Mouse (Mus musculus) liver, embryonic 14.5 days (tissue): ENCODE data around the gene Banp. TPM values are rescaled to one million over a fixed set of nuclear protein-coding genes. Genes with fewer than 3 reads are reported as not detected.
A peak's percentile ranks its signal among the peaks of the same experiment; 100 is the strongest.

ENCODE experiments used
- ATAC-seq: fragments of 200-750 bp; cut with Nextera tagmentation; 2 replicates; pipeline ENCODE4 v1.8.0; 2017; ENCODE audit warnings: moderate number of reproducible peaks, mild to moderate bottlenecking, moderate library complexity; ENCODE audit not compliant: insufficient read depth
- DNase-seq, 3 experiments: peaks; one replicate each; pipeline ENCODE4 v3.0.0-alpha.2; 2012 to 2013; ENCODE audit warnings: low read depth in 3 of 3, low spot score in 3 of 3
- H3K27ac ChIP-seq: fragments of 300-500 bp; sonication (generic); 2 replicates; pipeline ENCODE4 v1.5.1; 2014; ENCODE audit warnings: moderate library complexity, mild to moderate bottlenecking, control low read depth, inconsistent platforms
- H3K27me3 ChIP-seq: fragments of 300-500 bp; sonication (generic); 2 replicates; pipeline ENCODE4 v1.6.1; 2014; ENCODE audit warnings: mild to moderate bottlenecking, low read length, moderate library complexity; ENCODE audit not compliant: control insufficient read depth, insufficient read depth
- H3K36me3 ChIP-seq: fragments of 300-500 bp; sonication (generic); replicated peaks from 2 replicates; pipeline ENCODE4 v1.6.1; 2014; ENCODE audit warnings: low read depth; ENCODE audit not compliant: control insufficient read depth, insufficient read depth
- H3K4me1 ChIP-seq, 2 experiments: fragments of 200-500 bp in 1 of 2; fragments of 300-500 bp in 1 of 2; sonication (generic) in 1 of 2; replicated peaks; 2 replicates each; pipeline ENCODE4 v1.6.1; 2012 to 2014; ENCODE audit warnings: antibody characterized with exemption in 1 of 2, inconsistent platforms in 1 of 2, low read length in 1 of 2; ENCODE audit not compliant: control insufficient read depth in 2 of 2, insufficient read depth in 2 of 2
- H3K4me2 ChIP-seq: fragments of 300-500 bp; sonication (generic); 2 replicates; pipeline ENCODE4 v1.6.1; 2014; ENCODE audit warnings: low read depth, mild to moderate bottlenecking, control low read depth, moderate library complexity
- H3K4me3 ChIP-seq, 2 experiments: fragments of 200-500 bp in 1 of 2; fragments of 300-500 bp in 1 of 2; sonication (generic) in 1 of 2; 2 replicates each; pipeline ENCODE4 v1.5.1; 2012 to 2014; ENCODE audit warnings: low read depth in 2 of 2, low read length in 2 of 2, mild to moderate bottlenecking in 2 of 2, control low read depth in 1 of 2, inconsistent platforms in 1 of 2, moderate library complexity in 1 of 2; ENCODE audit not compliant: insufficient read depth in 1 of 2
- H3K9ac ChIP-seq: fragments of 300-500 bp; sonication (generic); replicated peaks from 2 replicates; pipeline ENCODE4 v1.6.1; 2014; ENCODE audit warnings: mild to moderate bottlenecking, control low read depth, moderate library complexity
- H3K9me3 ChIP-seq: fragments of 300-500 bp; sonication (generic); 2 replicates; pipeline ENCODE4 v1.6.1; 2016; ENCODE audit warnings: low read length, mixed read lengths; ENCODE audit not compliant: control insufficient read depth
- CTCF ChIP-seq: IDR thresholded peaks from 2 replicates; pipeline ENCODE4 v1.5.1; 2016; ENCODE audit warnings: antibody characterized with exemption, low read depth, control low read depth
- EP300 ChIP-seq: IDR thresholded peaks from 2 replicates; pipeline ENCODE4 v1.6.1; 2016; ENCODE audit warnings: antibody characterized with exemption, low read depth
- WGBS: fragments of 180-500 bp; shearing (Covaris S2); extraction: QIAGEN DNeasy Blood & Tissue Kit; methylation state at CpG from one replicate; pipeline ENCODE4 v1.1.7; 2014; ENCODE audit not compliant: insufficient replicate concordance; 5-methylcytosine and 5-hydroxymethylcytosine counted together
- polyA plus RNA-seq, 2 experiments: library from polyadenylated mRNA; depleted of rRNA in 1 of 2; stranded (reverse) in 1 of 2; unstranded in 1 of 2; fragments of >200 nt; fragmentation: Nextera tagmentation in 1 of 2; extraction: Ambion mirVana in 1 of 2; gene quantifications; 2 replicates each; pipeline versions ENCODE4 v1.2.1 to v1.2.3; 2012 to 2014

Gene Banp
- polyA plus RNA-seq, 2 experiments = 13.6 to 20.8 TPM

GRCm38 (mm10) chr8:121970225-121970624 lies 20.7 kb downstream of the Banp start:
- Histone ChIP-seq H3K4me1 (peaks cover 8 to 19% of the 10 kb centered on the region in 2 experiments; a peak in 3 of 4 replicates), H3K9ac (no peak overlapping the region)
- 84% methylated on average over 8 of the region's 8 CpGs for WGBS

GRCm38 (mm10) chr8:121971488-121972058 lies 22.0 kb downstream of the Banp start:
- Histone ChIP-seq H3K9ac (no peak overlapping the region), H3K4me2 (no peak overlapping the region), H3K9me3 (no peaks in the 10 kb centered on the region), H3K4me1 (peaks cover 8 to 18% of the 10 kb centered on the region in 2 experiments; a peak in 3 of 4 replicates), H3K27ac (no peak overlapping the region), H3K4me3 (no peak overlapping the region), H3K36me3 (peaks cover 7% of the 10 kb centered on the region; the same call in 1 of the 2 replicates), H3K27me3 (no peaks in the 10 kb centered on the region)
- no peak for ATAC-seq
- WGBS = 66% methylated on average over 17 of the region's 17 CpGs
- DNase-seq = no peak
- no peak for TF ChIP-seq CTCF
- TF ChIP-seq EP300 = no peak

More at GRCm38 (mm10) chr8:121970225-121970624, 20.7 kb downstream of the Banp start:
- ATAC-seq (no peak), DNase-seq (no peak)
- H3K4me3 ChIP-seq = no peak overlapping the region
- no peaks in the 10 kb centered on the region; the same call in 1 of the 2 replicates for H3K36me3 ChIP-seq
- H3K4me2 ChIP-seq = no peak overlapping the region
- no peaks in the 10 kb centered on the region for H3K9me3 ChIP-seq
- TF ChIP-seq CTCF = no peak
- TF ChIP-seq EP300 = no peak
- no peaks in the 10 kb centered on the region for H3K27me3 ChIP-seq
- H3K27ac ChIP-seq = no peak overlapping the region

- Histone ChIP-seq H3K27ac (no peak overlapping the region), H3K9me3 (no peaks in the 10 kb centered on the region), H3K36me3 (peaks cover 14% of the 10 kb centered on the region), H3K4me1 (no peaks in the 10 kb centered on the region), H3K4me2 (no peak overlapping the region), H3K9ac (no peak overlapping the region), H3K4me3 (no peak overlapping the region), H3K27me3 (no peaks in the 10 kb centered on the region)
- DNase-seq (no peak), ATAC-seq (no peak)
- TF ChIP-seq CTCF = no peak
- no peak for TF ChIP-seq EP300
- 92% methylated on average over 28 of the region's 28 CpGs for WGBS
Observed at GRCm38 (mm10) chr8:121973906-121974305, 24.4 kb downstream of the Banp start.

GRCm38 (mm10) chr8:121977819-121978590 lies 28.5 kb downstream of the Banp start:
- no peak overlapping the region for H3K27ac ChIP-seq
- H3K9me3 ChIP-seq = no peaks in the 10 kb centered on the region
- no peak overlapping the region for H3K9ac ChIP-seq
- peaks cover 16% of the 10 kb centered on the region for H3K36me3 ChIP-seq
- 71% methylated on average over 8 of the region's 8 CpGs for WGBS
- TF ChIP-seq EP300 = no peak
- peak; percentile 71 for TF ChIP-seq CTCF
- DNase-seq (peak in 1 of 3 experiments; percentile 10), ATAC-seq (no peak)
- H3K27me3 ChIP-seq = no peaks in the 10 kb centered on the region
- H3K4me3 ChIP-seq = no peak overlapping the region
- H3K4me2 ChIP-seq = no peak overlapping the region
- no peaks in the 10 kb centered on the region for H3K4me1 ChIP-seq

GRCm38 (mm10) chr8:121978670-121979069 lies 29.1 kb downstream of the Banp start:
- 90% methylated on average over 13 of the region's 13 CpGs for WGBS
- H3K36me3 ChIP-seq = peaks cover 16% of the 10 kb centered on the region

More at GRCm38 (mm10) chr8:121978670-121979069, 29.1 kb downstream of the Banp start:
- DNase-seq = no peak
- TF ChIP-seq CTCF = no peak
- no peak for TF ChIP-seq EP300
- ATAC-seq = no peak
- Histone ChIP-seq H3K4me2 (no peak overlapping the region), H3K9me3 (no peaks in the 10 kb centered on the region), H3K9ac (no peak overlapping the region), H3K27me3 (no peaks in the 10 kb centered on the region), H3K4me3 (no peak overlapping the region), H3K4me1 (no peaks in the 10 kb centered on the region), H3K27ac (no peak overlapping the region)
